Mouse (Mus musculus) cortical plate, adult 2 months (tissue): ENCODE measurements around the gene Vps45.

ENCODE experiments used
- CTCF ChIP-seq: fragments of 200-500 bp; IDR thresholded peaks from 2 replicates; pipeline ENCODE4 v1.5.1; 2011; ENCODE audit warnings: mild to moderate bottlenecking, control low read depth, low read length; ENCODE audit not compliant: insufficient read depth; ENCODE audit errors: extremely low read depth
- POLR2A ChIP-seq: fragments of 200-500 bp; IDR thresholded peaks from 2 replicates; pipeline ENCODE4 v1.6.1; 2011; ENCODE audit warnings: mild to moderate bottlenecking, low read length, control low read depth; ENCODE audit not compliant: insufficient read depth; ENCODE audit errors: extremely low read depth

- TF ChIP-seq POLR2A (no peak), CTCF (no peak)
Observed at GRCm38 (mm10) chr3:95988138-95988537, 70.1 kb downstream of the Vps45 start.
